Mouse (Mus musculus) bone marrow, adult 2 months (tissue): Measurements from ENCODE around the gene Ccn2. TPM values are rescaled to one million over a fixed set of nuclear protein-coding genes. Genes with fewer than 3 reads are reported as not detected.
"Not testable (repeated sequence)": the region's sequence is repeated elsewhere in the genome, so short reads cannot be mapped to it uniquely, and the experiment has no call there.

Experiments
- H3K27ac ChIP-seq: fragments of 200-500 bp; 2 replicates; pipeline ENCODE4 v1.5.1; 2012; ENCODE audit warnings: low read depth, mild to moderate bottlenecking, control low read depth, inconsistent platforms, low read length; ENCODE audit not compliant: control insufficient read depth, poor library complexity, insufficient read depth
- H3K4me1 ChIP-seq: fragments of 200-500 bp; 2 replicates; pipeline ENCODE4 v1.6.1; 2011; ENCODE audit warnings: low read length; ENCODE audit not compliant: control insufficient read depth, insufficient read depth
- H3K4me3 ChIP-seq: fragments of 200-500 bp; replicated peaks from 2 replicates; pipeline ENCODE3; 2011; ENCODE audit warnings: mild to moderate bottlenecking, low read depth, low read length, control low read depth; ENCODE audit not compliant: control insufficient read depth
- CTCF ChIP-seq: fragments of 200-500 bp; IDR thresholded peaks from 2 replicates; pipeline ENCODE4 v1.5.1; 2011; ENCODE audit warnings: low read length, control low read depth; ENCODE audit not compliant: control insufficient read depth, insufficient read depth
- POLR2A ChIP-seq: fragments of 200-500 bp; IDR thresholded peaks from 2 replicates; pipeline ENCODE4 v1.6.1; 2011; ENCODE audit warnings: low read depth, mild to moderate bottlenecking, control low read depth, low read length, borderline replicate concordance; ENCODE audit not compliant: control insufficient read depth
- WGBS: fragments of 180-500 bp; shearing (Covaris S2); methylation state at CpG from one replicate; pipeline ENCODE4 v1.1.7; 2018; 5-methylcytosine and 5-hydroxymethylcytosine counted together
- polyA plus RNA-seq: library from polyadenylated mRNA; stranded (reverse); fragments of >200 nt; gene quantifications from 2 replicates; pipeline ENCODE4 v1.2.4, GENCODE M21; 2011; ENCODE audit warnings: low replicate concordance; ENCODE audit not compliant: missing spikeins, insufficient read depth, insufficient read length

Gene Ccn2
- polyA plus RNA-seq, 1 experiment, result 21.3 TPM

- H3K4me3 ChIP-seq, result no peak overlapping the region
- 83% methylated on average over 6 of the region's 6 CpGs for WGBS
- no peaks in the 10 kb centered on the region for H3K4me1 ChIP-seq
- no peak overlapping the region for H3K27ac ChIP-seq
- no peak for TF ChIP-seq POLR2A
- no peak for TF ChIP-seq CTCF
Observed at GRCm38 (mm10) chr10:24615799-24616198, 20.6 kb downstream of the Ccn2 start.

GRCm38 (mm10) chr10:24616572-24616971, 21.3 kb downstream of the Ccn2 start:
- not testable (repeated sequence) for H3K4me3 ChIP-seq, H3K4me1 ChIP-seq, H3K27ac ChIP-seq
- WGBS, result 84% methylated on average over 1 of the region's 1 CpGs

- Histone ChIP-seq H3K27ac (no peak overlapping the region), H3K4me3 (no peak overlapping the region), H3K4me1 (no peaks in the 10 kb centered on the region)
- TF ChIP-seq POLR2A (no peak), CTCF (peak; percentile 81)
- 12% methylated on average over 9 of the region's 9 CpGs for WGBS
Observed at GRCm38 (mm10) chr10:24621572-24621971, 26.3 kb downstream of the Ccn2 start.

- WGBS, result 15% methylated on average over 7 of the region's 7 CpGs
- peak; percentile 98 for TF ChIP-seq CTCF
- no peak for TF ChIP-seq POLR2A
- Histone ChIP-seq H3K4me3 (no peak overlapping the region), H3K27ac (no peak overlapping the region), H3K4me1 (no peaks in the 10 kb centered on the region)
Observed at GRCm38 (mm10) chr10:24622586-24622985, 27.3 kb downstream of the Ccn2 start.

- 43% methylated on average over 24 of the region's 24 CpGs for WGBS
- no peak overlapping the region for H3K4me3 ChIP-seq
- no peak overlapping the region for H3K27ac ChIP-seq
- TF ChIP-seq POLR2A (no peak), CTCF (peak; percentile 88)
- no peaks in the 10 kb centered on the region for H3K4me1 ChIP-seq
Observed at GRCm38 (mm10) chr10:24625060-24625701, 29.9 kb downstream of the Ccn2 start.

- H3K4me3 ChIP-seq, result no peak overlapping the region
- H3K27ac ChIP-seq, result no peak overlapping the region
- no peak for TF ChIP-seq CTCF
- TF ChIP-seq POLR2A, result no peak
- WGBS, result 83% methylated on average over 12 of the region's 12 CpGs
- H3K4me1 ChIP-seq, result no peaks in the 10 kb centered on the region
Observed at GRCm38 (mm10) chr10:24627262-24627661, 32.0 kb downstream of the Ccn2 start.

- H3K4me1 ChIP-seq, result no peaks in the 10 kb centered on the region
- no peak overlapping the region for H3K27ac ChIP-seq
- TF ChIP-seq CTCF (no peak), POLR2A (no peak)
- no peak overlapping the region for H3K4me3 ChIP-seq
- 81% methylated on average over 9 of the region's 9 CpGs for WGBS
Observed at GRCm38 (mm10) chr10:24628466-24628865, 33.2 kb downstream of the Ccn2 start.

GRCm38 (mm10) chr10:24629086-24629720, 34.0 kb downstream of the Ccn2 start:
- no peaks in the 10 kb centered on the region for H3K4me1 ChIP-seq
- no peak overlapping the region for H3K4me3 ChIP-seq
- no peak overlapping the region for H3K27ac ChIP-seq
- WGBS, result 73% methylated on average over 9 of the region's 9 CpGs
- TF ChIP-seq POLR2A, result no peak
